Mouse (Mus musculus): ENCODE data around the gene Cnih4. TPM values are rescaled to one million over a fixed set of nuclear protein-coding genes. Genes with fewer than 3 reads are reported as not detected.
A peak's percentile ranks its signal among the peaks of the same experiment; 100 is the strongest.

Cnih4 gene
- polyA plus RNA-seq, 1 experiment from 2014 or later, result 98.8 TPM

- Histone ChIP-seq H3K4me3 (peak overlapping the region; percentile 100), H3K9ac (peak overlapping the region; percentile 97), H3K9me3 (no peaks in the 10 kb centered on the region), H3K27me3 (no peaks in the 10 kb centered on the region), H3K36me3 (peaks cover 12% of the 10 kb centered on the region), H3K4me1 (peaks cover 24% of the 10 kb centered on the region), H3K4me2 (peak overlapping the region; percentile 86), H3K27ac (peak overlapping the region; percentile 91)
- 0 out of 2 replicates have a peak, but pooled peaks have one; percentile 15 for ATAC-seq (ENCODE audit: insufficient number of reproducible peaks, insufficient read depth, low FRiP score, low TSS enrichment, low read depth)
- under 1% methylated on average over 35 of the region's 72 CpGs for WGBS
Measured at GRCm38 (mm10) chr1:181211403-181211919, 67.0 kb downstream of the Cnih4 start.

GRCm38 (mm10) chr1:181211920-181212633 is 67.6 kb downstream of the Cnih4 start, which contains the start of gene Wdr26:
Wdr26 (minus strand) TSS chr1:181212001.
- peaks cover 6% of the 10 kb centered on the region; the same call in 1 of the 2 replicates for H3K36me3 ChIP-seq
- H3K27me3 ChIP-seq, result no peaks in the 10 kb centered on the region
- peak within 1 kb of the TSS; percentile 91 for H3K27ac ChIP-seq
- peak within 1 kb of the TSS; percentile 100 for H3K4me3 ChIP-seq
- peak; percentile 93 for ATAC-seq (ENCODE audit: insufficient number of reproducible peaks, insufficient read depth, low FRiP score, low TSS enrichment, low read depth)
- H3K4me1 ChIP-seq, result peaks cover 24% of the 10 kb centered on the region
- peak within 1 kb of the TSS; percentile 97 for H3K9ac ChIP-seq
- H3K4me2 ChIP-seq, result peak within 1 kb of the TSS; percentile 86
- H3K9me3 ChIP-seq, result no peaks in the 10 kb centered on the region
- under 1% methylated on average over 54 of the region's 54 CpGs for WGBS

DNA sequence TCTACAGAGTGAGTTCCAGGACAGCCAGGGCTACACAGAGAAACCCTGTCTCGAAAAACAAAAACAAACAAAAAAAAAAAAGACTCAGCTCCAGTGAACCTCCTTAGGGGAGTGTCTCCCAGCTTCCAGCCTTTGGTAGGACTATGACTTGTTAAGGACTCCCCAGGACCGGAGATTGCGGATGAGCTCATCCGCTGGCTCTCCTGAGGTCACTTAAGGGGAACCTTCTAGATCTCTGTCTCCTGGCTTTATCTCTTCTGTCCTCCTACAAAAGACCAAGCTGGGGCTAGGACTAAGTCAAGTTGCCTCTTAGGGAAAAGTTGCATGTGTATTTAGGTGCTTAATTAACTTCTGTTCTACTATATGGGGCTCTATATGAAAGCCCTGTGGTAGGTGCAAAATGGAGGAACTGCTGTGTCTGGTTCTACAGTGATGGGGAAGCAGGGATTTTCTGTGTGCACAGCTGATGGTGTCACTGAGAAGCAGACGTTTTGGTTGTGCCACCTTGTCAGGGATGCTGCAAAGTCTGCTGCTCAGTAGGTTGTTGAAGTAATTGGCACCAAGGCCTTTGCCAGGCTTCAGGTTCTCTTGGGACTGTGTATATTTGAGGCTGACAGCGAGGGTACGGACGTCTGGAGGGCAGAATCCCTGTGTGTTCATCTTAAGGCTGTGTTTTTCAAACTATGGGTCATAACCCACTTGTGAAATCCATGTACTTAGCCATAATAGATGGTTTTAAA is 70.0 kb downstream of the Cnih4 start:
- Histone ChIP-seq H3K4me1 (peaks cover 19% of the 10 kb centered on the region), H3K9me3 (no peaks in the 10 kb centered on the region), H3K9ac (no peak overlapping the region), H3K4me3 (no peak overlapping the region), H3K27ac (no peak overlapping the region), H3K27me3 (no peaks in the 10 kb centered on the region), H3K36me3 (no peaks in the 10 kb centered on the region; the same call in 1 of the 2 replicates), H3K4me2 (no peak overlapping the region)
- WGBS, result 83% methylated on average over 8 of the region's 8 CpGs
- no peak for ATAC-seq (ENCODE audit: insufficient number of reproducible peaks, insufficient read depth, low FRiP score, low TSS enrichment, low read depth)

GRCm38 (mm10) chr1:181216315-181216714 is 71.8 kb downstream of the Cnih4 start:
- WGBS, result 60% methylated on average over 4 of the region's 4 CpGs
- Histone ChIP-seq H3K27me3 (no peaks in the 10 kb centered on the region), H3K27ac (no peak overlapping the region), H3K4me1 (peaks cover 9% of the 10 kb centered on the region), H3K9me3 (no peaks in the 10 kb centered on the region), H3K4me3 (no peak overlapping the region), H3K4me2 (no peak overlapping the region), H3K36me3 (no peaks in the 10 kb centered on the region; the same call in 1 of the 2 replicates), H3K9ac (no peak overlapping the region)
- no peak for ATAC-seq (ENCODE audit: insufficient number of reproducible peaks, insufficient read depth, low FRiP score, low TSS enrichment, low read depth)

Other genes with a start within 250 kb of the Cnih4 start
- 98.7 and 109 TPM in 2 replicates for gene Pycr2, start 240.4 kb upstream of the Cnih4 start, polyA plus RNA-seq (2015; fragmentation: Nextera tagmentation; extraction: Ambion mirVana)
- 1.6 and 2.1 TPM in 2 replicates for gene Lefty1, start 209.7 kb upstream of the Cnih4 start, polyA plus RNA-seq (2015; fragmentation: Nextera tagmentation; extraction: Ambion mirVana)
- gene Tmem63a, start 202.3 kb upstream of the Cnih4 start, polyA plus RNA-seq (2015; fragmentation: Nextera tagmentation; extraction: Ambion mirVana), result 13.6 and 13.7 TPM in 2 replicates
- gene Ephx1, start 123.8 kb upstream of the Cnih4 start, polyA plus RNA-seq (2015; fragmentation: Nextera tagmentation; extraction: Ambion mirVana), result 5.1 and 7.9 TPM in 2 replicates
- gene 9130409I23Rik, start 93.5 kb upstream of the Cnih4 start, polyA plus RNA-seq (2015; fragmentation: Nextera tagmentation; extraction: Ambion mirVana), result not detected in 2 replicates
- gene Nvl, start 489 bp upstream of the Cnih4 start, polyA plus RNA-seq (2015; fragmentation: Nextera tagmentation; extraction: Ambion mirVana), result 51.6 and 55.4 TPM in 2 replicates
- gene Wdr26, start 67.3 kb downstream of the Cnih4 start, polyA plus RNA-seq (2015; fragmentation: Nextera tagmentation; extraction: Ambion mirVana), result 41.5 and 43.6 TPM in 2 replicates
- 0.50 and 0.97 TPM in 2 replicates for gene Cnih3, start 207.9 kb downstream of the Cnih4 start, polyA plus RNA-seq (2015; fragmentation: Nextera tagmentation; extraction: Ambion mirVana)